Mouse (Mus musculus): ENCODE measurements around the gene Coq6.

The Coq6 gene

DNA sequence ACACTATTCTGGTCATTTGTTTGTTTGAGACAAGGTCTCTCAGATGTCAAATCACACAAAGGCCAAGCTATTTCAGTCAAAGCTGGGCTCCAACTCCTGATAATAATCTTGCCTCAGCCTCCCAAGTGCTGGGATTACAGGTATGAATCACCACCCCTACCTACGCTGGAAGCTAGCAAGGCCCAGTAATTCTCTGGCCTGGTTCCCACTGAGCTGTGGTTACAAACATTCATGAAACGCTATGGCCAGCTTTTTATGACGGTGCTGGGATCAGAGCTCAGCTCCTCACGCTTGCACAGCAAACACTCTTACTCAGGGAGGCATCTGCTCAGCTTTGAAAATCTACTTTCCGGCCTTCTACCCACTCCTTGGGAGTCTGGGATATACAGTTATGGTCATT is 32.4 kb downstream of the Coq6 start:
- no peak for DNase-seq (ENCODE audit: low spot score in 2 of 2)

DNA sequence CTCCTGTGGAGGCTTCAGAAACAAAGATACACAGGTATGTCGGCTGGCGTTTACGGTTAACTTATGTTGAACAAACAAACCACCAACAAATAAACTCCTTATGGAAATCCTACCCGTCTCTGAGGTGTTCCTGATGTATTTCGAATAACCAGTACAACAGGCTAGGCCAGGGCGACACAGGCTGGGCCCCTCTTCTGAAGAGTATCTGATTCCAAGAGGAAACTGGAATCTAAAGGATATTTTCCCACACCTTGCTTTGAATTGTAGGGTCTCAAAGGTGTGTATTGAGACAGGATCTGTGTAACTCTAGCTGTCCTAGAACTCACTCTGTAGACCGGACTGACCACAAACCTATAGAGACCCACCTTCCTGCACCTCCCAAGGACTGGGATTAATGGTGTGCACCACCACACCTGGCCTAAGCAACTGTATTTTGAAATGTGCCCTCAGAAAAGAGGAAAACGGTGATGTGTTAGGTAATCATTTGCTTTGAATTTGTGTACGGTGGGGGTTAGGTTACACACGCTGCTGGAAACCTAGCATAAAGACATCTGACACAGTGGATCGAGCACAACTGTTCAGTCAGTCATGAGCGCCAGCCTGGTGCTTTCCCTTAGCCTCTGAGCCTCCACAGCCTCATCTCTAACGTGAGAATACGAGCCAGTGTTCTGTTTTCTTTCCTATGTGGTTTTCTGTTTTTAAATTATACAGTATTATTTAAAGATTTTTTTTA is 35.7 kb downstream of the Coq6 start:
- no peak for DNase-seq (ENCODE audit: low spot score in 2 of 2)

DNA sequence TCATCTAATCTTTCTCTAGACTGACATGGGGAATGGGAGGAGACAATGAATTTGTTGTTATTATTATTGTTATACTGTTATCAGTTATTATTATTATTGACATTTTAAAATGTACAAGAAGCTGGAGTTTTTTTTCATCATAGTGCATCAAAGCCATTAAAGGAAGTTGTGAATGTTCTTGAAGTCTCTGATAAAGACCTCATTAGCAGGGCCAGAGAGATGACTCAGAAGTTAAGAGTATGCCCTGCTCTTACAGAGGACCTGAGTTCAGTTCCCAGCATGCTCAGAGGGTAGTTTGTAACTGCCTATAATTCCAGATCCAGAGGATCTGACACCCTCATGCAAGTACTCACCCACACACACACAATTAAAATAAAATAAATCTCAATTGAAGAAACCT is 36.2 kb downstream of the Coq6 start:
- DNase-seq (ENCODE audit: low spot score in 2 of 2) = no peak

DNA sequence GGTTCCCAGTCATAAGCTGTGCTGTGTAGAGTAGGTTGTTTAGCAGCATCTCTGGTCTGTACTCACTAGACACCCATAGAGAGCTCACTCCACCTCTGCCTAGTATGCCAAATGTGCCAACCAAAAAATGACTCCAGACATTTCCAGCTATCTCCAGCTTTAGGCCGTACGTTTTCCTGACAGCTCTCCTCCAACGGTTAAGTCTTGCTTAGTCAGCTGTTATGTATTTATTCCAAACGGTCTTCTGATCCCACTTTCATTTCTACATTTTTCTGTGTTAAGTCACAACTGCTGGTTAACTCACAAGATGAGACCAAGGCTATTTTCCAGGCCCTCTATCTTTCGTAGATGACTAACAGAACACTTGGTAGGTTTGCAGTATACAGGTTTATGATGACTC is 37.2 kb downstream of the Coq6 start:
- no peak for DNase-seq (ENCODE audit: low spot score in 2 of 2)

DNA sequence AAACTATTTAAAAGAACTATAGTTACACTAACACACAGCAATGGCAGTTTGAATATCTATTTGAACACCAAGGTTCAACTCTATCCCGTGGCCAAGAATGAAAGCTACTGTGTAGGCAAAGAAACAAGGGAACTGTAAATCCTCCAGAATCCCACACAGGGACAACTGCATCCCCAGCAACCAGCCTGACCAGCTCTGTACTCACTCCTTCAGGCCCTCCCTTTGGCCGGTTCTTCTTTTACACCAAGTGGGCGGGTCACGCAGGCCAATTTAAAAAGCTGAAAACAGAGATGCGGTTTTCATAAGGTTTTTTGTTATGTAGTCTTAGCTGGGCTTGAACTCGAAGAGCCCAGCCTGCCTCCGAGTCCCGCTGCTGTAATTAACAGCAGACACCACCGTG is 37.7 kb downstream of the Coq6 start:
- DNase-seq (ENCODE audit: low spot score in 2 of 2) = peak in 1 of 2 experiments; percentile 34

DNA sequence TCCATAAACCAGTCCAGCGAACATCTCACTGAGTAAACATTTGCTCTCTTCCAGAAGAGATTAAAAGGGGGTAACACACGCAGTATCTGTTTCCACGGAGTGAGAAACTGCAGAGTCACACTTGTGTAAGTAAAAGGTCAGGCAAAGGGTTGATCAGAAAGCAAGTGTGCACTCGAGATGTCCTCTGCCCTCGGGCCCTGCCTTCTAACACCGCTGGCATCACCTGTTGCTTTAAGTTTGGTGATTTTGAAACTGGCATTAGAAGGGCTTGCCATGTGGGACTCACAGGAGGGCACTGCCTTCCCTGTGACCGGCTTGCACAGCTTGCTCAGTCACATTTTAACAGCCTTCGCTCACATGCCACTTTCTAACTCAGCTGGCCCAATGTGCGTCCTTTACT is 38.2 kb downstream of the Coq6 start:
- DNase-seq (ENCODE audit: low spot score in 2 of 2) = peak; percentile 13 to 36

DNA sequence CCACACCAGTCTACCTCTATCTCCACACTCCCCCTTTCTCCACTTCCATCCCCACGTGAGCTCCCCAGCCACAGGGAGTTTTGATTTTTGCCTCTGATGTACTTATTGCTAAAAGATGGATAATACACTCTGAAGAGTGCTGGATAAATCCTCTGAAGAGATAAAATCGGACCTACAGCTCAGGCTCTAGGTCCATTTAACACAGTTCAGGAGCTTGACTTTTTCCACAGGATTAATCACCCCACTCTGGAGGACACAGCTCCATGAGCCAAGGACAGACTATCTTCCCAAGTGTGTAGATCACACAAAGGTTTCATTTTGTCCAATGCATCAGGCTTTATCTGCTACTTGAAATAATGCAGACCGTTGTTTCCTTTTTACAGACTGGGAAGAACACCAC is 38.6 kb downstream of the Coq6 start:
- DNase-seq (ENCODE audit: low spot score in 2 of 2) = no peak

DNA sequence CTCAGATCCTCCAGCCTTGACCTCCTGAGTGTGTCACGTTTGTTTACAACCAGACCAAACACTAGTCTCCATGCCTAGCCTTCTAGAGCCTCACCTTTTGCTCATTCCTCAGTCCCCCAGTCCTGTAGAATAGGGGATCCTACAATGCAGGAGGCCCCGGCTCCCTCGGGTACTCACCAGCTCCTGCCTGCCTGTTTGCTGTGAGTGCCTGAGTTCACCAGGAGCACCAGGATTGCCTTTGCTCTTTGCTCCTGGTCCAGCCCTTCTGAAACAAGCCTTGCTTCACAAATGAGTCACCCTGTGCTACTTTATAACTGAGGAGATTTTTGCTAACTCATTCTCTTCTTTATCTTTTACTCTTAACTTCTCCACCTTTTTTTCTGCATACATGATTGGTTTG is 39.2 kb downstream of the Coq6 start:
- peak; percentile 40 to 55 for DNase-seq (ENCODE audit: low spot score in 2 of 2)

DNA sequence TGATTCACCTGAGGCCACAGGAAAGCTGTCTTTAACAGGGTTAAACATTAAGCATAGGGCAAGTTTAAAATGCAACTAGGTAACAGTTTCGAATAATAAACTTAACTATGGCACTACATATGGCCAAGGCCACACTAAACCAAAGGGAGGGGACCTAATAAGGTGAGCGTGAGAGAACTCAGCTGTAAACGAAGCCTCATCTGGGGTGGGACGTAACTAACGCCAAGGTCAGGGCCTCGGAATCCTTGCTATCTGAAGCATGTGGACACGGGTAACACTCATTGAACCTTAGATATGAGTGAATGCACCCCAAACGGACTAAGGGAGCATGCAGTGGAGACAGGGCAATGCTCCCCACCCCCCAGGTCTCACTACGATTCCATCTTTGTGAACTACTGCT is 41.5 kb downstream of the Coq6 start:
- DNase-seq (ENCODE audit: low spot score in 2 of 2) = no peak

DNA sequence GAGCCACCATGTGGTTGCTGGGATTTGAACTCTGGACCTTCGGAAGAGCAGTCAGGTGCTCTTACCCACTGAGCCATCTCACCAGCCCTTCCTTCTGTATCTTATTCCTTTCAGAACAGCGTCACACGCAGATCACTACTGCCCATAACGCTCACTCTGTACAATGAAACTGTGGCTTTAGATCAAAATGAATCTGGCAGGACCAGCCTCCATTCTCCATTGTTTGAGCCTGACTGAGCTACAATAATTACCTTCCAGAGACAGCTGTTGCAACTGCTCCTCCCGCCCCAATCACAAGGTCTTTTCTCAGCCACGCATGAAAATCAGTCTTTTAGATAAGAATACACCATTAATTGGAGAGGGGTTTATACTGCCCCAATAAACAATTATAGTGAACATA is 43.1 kb downstream of the Coq6 start:
- DNase-seq (ENCODE audit: low spot score in 2 of 2) = no peak

DNA sequence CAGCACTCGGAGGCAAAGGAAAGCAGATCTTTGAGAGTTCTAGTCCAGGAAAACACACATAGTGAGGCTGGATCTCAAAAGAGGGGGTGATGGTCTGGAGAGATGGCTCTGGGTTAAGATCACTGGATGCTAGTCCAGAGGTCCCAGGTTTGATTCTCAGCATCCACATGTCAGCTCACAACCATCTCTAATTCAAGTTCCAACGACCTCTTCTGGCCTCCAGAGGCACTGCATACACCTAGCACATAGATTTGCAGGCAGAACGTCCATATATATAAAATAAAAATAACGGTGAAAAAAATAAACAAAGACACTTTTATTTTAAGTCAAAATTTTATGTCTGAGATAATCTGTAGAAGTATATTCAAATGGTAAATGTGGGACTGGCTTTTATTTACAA is 45.8 kb downstream of the Coq6 start:
- DNase-seq (ENCODE audit: low spot score in 2 of 2) = no peak

DNA sequence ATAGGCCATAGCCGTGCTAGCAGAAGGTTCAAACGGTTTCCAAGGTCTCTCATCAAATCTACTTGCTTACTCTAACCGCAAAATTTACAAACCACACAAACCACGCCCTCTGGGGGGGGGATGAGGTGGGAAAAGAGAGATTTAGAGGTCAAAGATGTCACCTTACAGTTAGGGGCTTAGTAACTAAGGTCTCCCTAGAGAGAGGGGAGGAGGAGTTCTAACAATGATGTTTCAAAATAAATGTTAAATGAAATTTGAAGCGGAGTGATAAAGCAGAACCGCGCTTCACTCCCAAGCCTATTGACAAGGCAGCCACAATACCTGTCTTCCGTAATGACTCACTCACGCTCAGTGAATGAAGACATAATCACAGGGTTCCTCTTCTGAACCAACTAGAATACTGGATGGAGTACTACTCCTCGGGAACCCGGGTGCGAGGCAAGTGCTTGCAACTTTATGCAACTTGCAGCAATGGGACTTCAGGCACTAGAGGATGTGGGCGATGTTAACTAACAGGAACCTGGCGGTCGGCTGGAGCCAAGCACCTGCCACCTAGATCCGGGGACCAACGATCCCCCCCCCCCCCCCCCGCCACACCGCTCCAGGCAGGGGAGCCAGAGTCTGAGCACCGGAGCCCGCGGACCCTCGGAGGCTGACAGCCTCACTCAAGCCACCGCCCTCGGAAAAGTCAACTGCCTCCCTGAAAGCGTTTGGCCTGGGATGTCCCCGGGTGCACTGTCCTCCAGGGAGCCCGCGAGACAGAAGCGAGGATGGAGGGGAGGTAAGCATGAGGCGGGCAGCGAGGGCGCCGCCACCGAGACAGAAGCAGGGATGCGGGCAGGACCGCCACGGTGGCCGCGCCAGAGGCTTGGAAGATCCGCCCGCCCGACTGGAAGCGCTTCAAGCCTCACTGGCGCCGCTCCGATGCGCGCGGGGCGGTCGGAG is 46.7 kb downstream of the Coq6 start:
- DNase-seq (ENCODE audit: low spot score in 2 of 2) = no peak

DNA sequence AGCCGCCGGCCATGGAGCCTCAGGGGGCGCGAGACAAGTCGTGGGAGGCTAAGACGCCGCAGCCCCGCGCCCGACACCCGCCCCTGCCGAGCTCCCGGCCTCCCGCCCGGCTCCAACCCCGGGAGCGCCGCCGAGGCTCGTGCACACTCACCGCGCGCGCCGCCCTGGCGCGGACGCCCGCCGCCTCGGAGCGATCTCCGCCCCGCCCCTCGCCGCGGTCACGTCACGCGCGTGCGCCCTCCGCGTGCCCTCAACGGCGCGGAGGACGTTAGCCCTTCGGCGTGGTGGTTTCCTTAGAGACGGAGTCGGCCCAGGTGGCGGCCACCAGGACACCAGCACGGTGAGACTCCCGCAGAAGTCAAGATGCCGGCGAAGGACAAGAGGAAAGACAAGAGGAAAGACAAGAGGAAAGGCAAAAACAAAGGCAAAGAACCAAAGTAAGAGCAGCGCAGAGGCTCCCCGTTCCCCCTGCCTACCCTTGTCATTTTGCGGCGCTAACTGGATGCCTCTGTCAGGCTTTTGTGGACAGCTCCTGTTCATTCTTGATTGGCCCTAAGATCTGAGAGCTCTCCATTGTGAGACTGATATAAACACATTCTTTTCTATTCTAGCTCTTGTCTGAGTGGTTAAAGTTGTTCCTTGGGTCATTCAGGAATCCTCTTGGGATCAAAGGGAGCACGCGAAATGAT is 47.5 kb downstream of the Coq6 start, which contains the start of the genes Entpd5 and Bbof1:
Gene Entpd5, minus strand, starts transcription at position 211 of the 689 bp plus-strand sequence.
Gene Bbof1, plus strand, starts transcription at position 253 of the 689 bp plus-strand sequence.
- DNase-seq (ENCODE audit: low spot score in 2 of 2) = peak; percentile 82 to 90

DNA sequence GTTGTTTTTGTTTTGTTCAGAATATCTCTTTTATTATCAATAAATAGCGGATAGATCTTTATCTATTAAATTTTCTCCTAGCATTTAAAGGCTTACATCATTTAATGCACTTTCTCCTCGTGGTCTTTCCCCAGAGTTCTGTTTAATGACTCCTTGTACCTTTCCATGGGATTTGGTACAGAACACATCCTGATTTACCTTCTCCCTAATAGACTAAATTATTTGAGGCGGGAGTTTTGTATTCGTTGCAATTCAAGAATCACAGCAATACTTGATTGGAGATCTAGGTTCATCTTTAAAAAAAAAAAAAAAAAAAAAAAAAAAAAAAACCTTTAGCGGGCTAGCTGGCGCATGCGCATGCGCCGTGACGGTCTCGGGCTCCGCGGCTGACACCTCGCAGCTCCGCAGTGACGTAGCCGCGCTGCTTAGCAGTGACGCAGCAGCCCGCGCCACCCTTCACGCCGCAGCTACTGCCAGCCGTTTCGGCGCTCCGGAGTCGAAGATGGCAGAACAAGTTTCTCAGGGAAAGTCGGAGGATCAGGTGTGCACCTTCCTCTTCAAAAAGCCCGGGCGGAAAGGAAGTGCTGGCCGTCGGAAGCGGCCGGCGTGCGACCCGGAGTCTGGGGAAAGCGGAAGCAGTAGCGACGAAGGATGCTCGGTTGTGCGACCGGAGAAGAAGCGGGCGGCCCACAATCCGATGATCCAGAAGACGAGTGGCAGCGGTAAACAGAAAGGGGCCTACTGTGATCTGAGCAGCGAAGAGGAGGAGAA is 55.6 kb downstream of the Coq6 start, which contains the start of gene Rnf113a2:
Gene Rnf113a2, plus strand, starts transcription at position 363 of the 771 bp plus-strand sequence.
- peak; percentile 64 to 77 for DNase-seq (ENCODE audit: low spot score in 2 of 2)

DNA sequence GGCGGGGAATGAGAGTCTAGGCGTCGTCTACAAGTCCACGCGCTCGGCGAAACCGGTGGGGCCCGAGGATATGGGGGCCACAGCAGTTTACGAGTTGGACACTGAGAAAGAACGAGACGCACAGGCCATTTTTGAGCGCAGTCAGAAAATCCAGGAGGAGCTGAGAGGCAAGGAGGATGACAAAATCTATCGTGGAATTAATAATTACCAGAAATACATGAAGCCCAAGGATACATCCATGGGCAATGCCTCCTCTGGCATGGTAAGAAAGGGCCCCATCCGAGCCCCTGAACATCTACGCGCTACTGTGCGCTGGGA is 56.1 kb downstream of the Coq6 start:
- DNase-seq (ENCODE audit: low spot score in 2 of 2) = no peak
